Mouse (Mus musculus): ENCODE data around the gene Apoe. TPM values are rescaled to one million over a fixed set of nuclear protein-coding genes. Genes with fewer than 3 reads are reported as not detected.
A peak's percentile ranks its signal among the peaks of the same experiment; 100 is the strongest.

Apoe gene
- total RNA-seq, 1 experiment = 683 TPM

GRCm38 (mm10) chr7:19664955-19665841, 33.8 kb downstream of the Apoe start, which contains the start of gene Clptm1:
Clptm1 (minus strand) TSS chr7:19665033.
- TF ChIP-seq HCFC1 (IDR thresholded peaks at IDR 0.05; ENCODE audit: borderline replicate concordance, insufficient read depth, low read length) = peak; percentile 75
- TF ChIP-seq MAFK (IDR thresholded peaks at IDR 0.05; ENCODE audit: insufficient read depth, low read depth, low read length) = no peak
- TF ChIP-seq ZNF384 (IDR thresholded peaks at IDR 0.05; ENCODE audit: low read depth, low read length) = 0 out of 2 replicates have a peak, but pooled peaks have one; percentile 40
- TF ChIP-seq CHD2 (IDR thresholded peaks at IDR 0.05; ENCODE audit: low read depth, low read length) = peak; percentile 96
- TF ChIP-seq ZC3H11A (IDR thresholded peaks at IDR 0.05; ENCODE audit: borderline replicate concordance, low read depth, low read length) = no peak
- in situ Hi-C loops (cut with MboI; ENCODE audit: low sequenced_read_pairs in 2 of 2, unreplicated experiment in 2 of 2) = no loop called here
- Histone ChIP-seq H3K9me3 (ENCODE audit: control insufficient read depth, insufficient read depth, low read depth, low read length) (no peaks in the 10 kb centered on the region), H3K27ac (ENCODE audit: insufficient read depth, low read depth, low read length, poor library complexity, severe bottlenecking) (peak within 1 kb of the TSS; percentile 65), H3K9ac (ENCODE audit: insufficient read depth, low read depth, low read length, poor library complexity, severe bottlenecking) (peak within 1 kb of the TSS; percentile 96), H3K4me3 (ENCODE audit: insufficient read depth in 1 of 2, low read depth in 1 of 2, low read length in 2 of 2, poor library complexity in 1 of 2, severe bottlenecking in 1 of 2) (peak within 1 kb of the TSS; percentile 86 to 97), H3K36me3 (ENCODE audit: control insufficient read depth, insufficient read depth, low read length, poor library complexity, severe bottlenecking) (peaks cover 12% of the 10 kb centered on the region; the same call in 1 of the 2 replicates), H3K4me1 (ENCODE audit: control insufficient read depth in 2 of 2, insufficient read depth in 2 of 2, low read length in 2 of 2, poor library complexity in 1 of 2) (peaks cover 6 to 8% of the 10 kb centered on the region in 2 experiments; a peak in 3 of 4 replicates)
- DNase-seq (ENCODE audit: low read depth, low spot score) = peak; percentile 97

GRCm38 (mm10) chr7:19664455-19664954, 34.5 kb downstream of the Apoe start:
- Histone ChIP-seq H3K4me1 (ENCODE audit: control insufficient read depth in 2 of 2, insufficient read depth in 2 of 2, low read length in 2 of 2, poor library complexity in 1 of 2) (peaks cover 6 to 8% of the 10 kb centered on the region in 2 experiments; a peak in 3 of 4 replicates), H3K9me3 (ENCODE audit: control insufficient read depth, insufficient read depth, low read depth, low read length) (no peaks in the 10 kb centered on the region), H3K9ac (ENCODE audit: insufficient read depth, low read depth, low read length, poor library complexity, severe bottlenecking) (peak overlapping the region; percentile 96), H3K4me3 (ENCODE audit: insufficient read depth in 1 of 2, low read depth in 1 of 2, low read length in 2 of 2, poor library complexity in 1 of 2, severe bottlenecking in 1 of 2) (peak overlapping the region; percentile 86 to 97), H3K27ac (ENCODE audit: insufficient read depth, low read depth, low read length, poor library complexity, severe bottlenecking) (peak overlapping the region; percentile 48), H3K36me3 (ENCODE audit: control insufficient read depth, insufficient read depth, low read length, poor library complexity, severe bottlenecking) (peaks cover 12% of the 10 kb centered on the region; the same call in 1 of the 2 replicates)
- in situ Hi-C loops (cut with MboI; ENCODE audit: low sequenced_read_pairs in 2 of 2, unreplicated experiment in 2 of 2) = no loop called here
- DNase-seq (ENCODE audit: low read depth, low spot score) = no peak
- no peak for TF ChIP-seq ZC3H11A (IDR thresholded peaks at IDR 0.05; ENCODE audit: borderline replicate concordance, low read depth, low read length)
- no peak for TF ChIP-seq HCFC1 (IDR thresholded peaks at IDR 0.05; ENCODE audit: borderline replicate concordance, insufficient read depth, low read length)
- TF ChIP-seq CHD2 (IDR thresholded peaks at IDR 0.05; ENCODE audit: low read depth, low read length) = no peak
- TF ChIP-seq MAFK (IDR thresholded peaks at IDR 0.05; ENCODE audit: insufficient read depth, low read depth, low read length) = no peak
- no peak for TF ChIP-seq ZNF384 (IDR thresholded peaks at IDR 0.05; ENCODE audit: low read depth, low read length)

GRCm38 (mm10) chr7:19663940-19664339, 35.0 kb downstream of the Apoe start:
- peak overlapping the region; percentile 86 to 97 for H3K4me3 ChIP-seq (ENCODE audit: insufficient read depth in 1 of 2, low read depth in 1 of 2, low read length in 2 of 2, poor library complexity in 1 of 2, severe bottlenecking in 1 of 2)
- DNase-seq (ENCODE audit: low read depth, low spot score) = no peak
- in situ Hi-C loops (cut with MboI; ENCODE audit: low sequenced_read_pairs in 2 of 2, unreplicated experiment in 2 of 2) = no loop called here
- H3K9ac ChIP-seq (ENCODE audit: insufficient read depth, low read depth, low read length, poor library complexity, severe bottlenecking) = peak overlapping the region; percentile 96
- peaks cover 4 to 7% of the 10 kb centered on the region in 2 experiments; a peak in 3 of 4 replicates for H3K4me1 ChIP-seq (ENCODE audit: control insufficient read depth in 2 of 2, insufficient read depth in 2 of 2, low read length in 2 of 2, poor library complexity in 1 of 2)
- H3K9me3 ChIP-seq (ENCODE audit: control insufficient read depth, insufficient read depth, low read depth, low read length) = no peaks in the 10 kb centered on the region
- no peak overlapping the region for H3K27ac ChIP-seq (ENCODE audit: insufficient read depth, low read depth, low read length, poor library complexity, severe bottlenecking)
- no peak for TF ChIP-seq ZC3H11A (IDR thresholded peaks at IDR 0.05; ENCODE audit: borderline replicate concordance, low read depth, low read length)
- TF ChIP-seq MAFK (IDR thresholded peaks at IDR 0.05; ENCODE audit: insufficient read depth, low read depth, low read length) = no peak
- TF ChIP-seq CHD2 (IDR thresholded peaks at IDR 0.05; ENCODE audit: low read depth, low read length) = no peak
- no peak for TF ChIP-seq ZNF384 (IDR thresholded peaks at IDR 0.05; ENCODE audit: low read depth, low read length)
- H3K36me3 ChIP-seq (ENCODE audit: control insufficient read depth, insufficient read depth, low read length, poor library complexity, severe bottlenecking) = peaks cover 12% of the 10 kb centered on the region; the same call in 1 of the 2 replicates

- Histone ChIP-seq H3K4me1 (ENCODE audit: control insufficient read depth in 2 of 2, insufficient read depth in 2 of 2, low read length in 2 of 2, poor library complexity in 1 of 2) (no peaks in the 10 kb centered on the region), H3K4me3 (ENCODE audit: insufficient read depth in 1 of 2, low read depth in 1 of 2, low read length in 2 of 2, poor library complexity in 1 of 2, severe bottlenecking in 1 of 2) (no peak overlapping the region), H3K9me3 (ENCODE audit: control insufficient read depth, insufficient read depth, low read depth, low read length) (no peaks in the 10 kb centered on the region), H3K9ac (ENCODE audit: insufficient read depth, low read depth, low read length, poor library complexity, severe bottlenecking) (no peak overlapping the region), H3K27ac (ENCODE audit: insufficient read depth, low read depth, low read length, poor library complexity, severe bottlenecking) (no peak overlapping the region), H3K36me3 (ENCODE audit: control insufficient read depth, insufficient read depth, low read length, poor library complexity, severe bottlenecking) (peaks cover 30% of the 10 kb centered on the region)
- in situ Hi-C loops (cut with MboI; ENCODE audit: low sequenced_read_pairs in 2 of 2, unreplicated experiment in 2 of 2) = no loop called here
- DNase-seq (ENCODE audit: low read depth, low spot score) = no peak
- no peak for TF ChIP-seq HCFC1 (IDR thresholded peaks at IDR 0.05; ENCODE audit: borderline replicate concordance, insufficient read depth, low read length)
- TF ChIP-seq MAFK (IDR thresholded peaks at IDR 0.05; ENCODE audit: insufficient read depth, low read depth, low read length) = no peak
- TF ChIP-seq ZNF384 (IDR thresholded peaks at IDR 0.05; ENCODE audit: low read depth, low read length) = no peak
- TF ChIP-seq CHD2 (IDR thresholded peaks at IDR 0.05; ENCODE audit: low read depth, low read length) = no peak
- no peak for TF ChIP-seq ZC3H11A (IDR thresholded peaks at IDR 0.05; ENCODE audit: borderline replicate concordance, low read depth, low read length)
Observed at GRCm38 (mm10) chr7:19652614-19653013, 46.4 kb downstream of the Apoe start.
